11 mouse cellular contexts compared by ENCODE assay signal in genomic region chr5:93026437-93027119, GRCm38 (mm10). TPM values are rescaled to one million over a fixed set of nuclear protein-coding genes. Genes with fewer than 3 reads are reported as not detected.
DNase-seq lines count a peak whose midpoint lies in the region; ATAC-seq and TF ChIP-seq lines count a peak whose summit lies in the region.
"Had no signal": no experiment of that assay in that cellular context is flagged by ENCODE, and none has a peak within 500 bp of the region (broad histone marks: within the 10 kb centered on the region; RNA-seq: fewer than 3 reads in every experiment).

No protein-coding gene starts in this region.

- peak overlapping the region; percentile 41 for H3K4me2 ChIP-seq in heart, embryonic 13.5 days
- H3K4me2 ChIP-seq in midbrain, postnatal 0 days (ENCODE audit: low read depth, low read length, poor library complexity, severe bottlenecking) = no peak overlapping the region
- H3K4me2 ChIP-seq: liver, embryonic 15.5 days had no signal

- TF ChIP-seq CTCF in spleen, adult 2 months (IDR thresholded peaks at IDR 0.05; ENCODE audit: extremely low read depth, insufficient read depth, insufficient read length, insufficient replicate concordance) = no peak
- TF ChIP-seq CTCF in midbrain, postnatal 0 days (IDR thresholded peaks at IDR 0.05) = no peak

- H3K4me3 ChIP-seq in heart, embryonic 13.5 days = no peak overlapping the region
- no peak overlapping the region for H3K4me3 ChIP-seq in spleen, adult 2 months (ENCODE audit: extremely low read depth, insufficient read depth, insufficient read length)
- H3K4me3 ChIP-seq in midbrain, postnatal 0 days (ENCODE audit: low read depth, low read length) = no peak overlapping the region
- H3K4me3 ChIP-seq: liver, embryonic 15.5 days had no signal

- H3K9ac ChIP-seq in heart, embryonic 13.5 days = peak overlapping the region; percentile 52
- no peak overlapping the region for H3K9ac ChIP-seq in midbrain, postnatal 0 days (replicated peaks; ENCODE audit: low read length, poor library complexity, severe bottlenecking)
- H3K9ac ChIP-seq: liver, embryonic 15.5 days had no signal

- DNase-seq in heart, postnatal 36 days = no peak
- DNase-seq in spleen, adult 2 months (ENCODE audit: low read depth in 1 of 2, low spot score in 2 of 2) = no peak
- DNase-seq in spleen, postnatal 14 days (ENCODE audit: low spot score in 2 of 2) = no peak
- peak; percentile 30 for DNase-seq in kidney, postnatal 10 days
- peak; percentile 82 for DNase-seq in yolk sac, embryonic 10.5 days (ENCODE audit: low spot score)
- DNase-seq in midbrain, postnatal 0 days (ENCODE audit: low spot score) = no peak
- no peak for DNase-seq in spleen, postnatal 10 days (ENCODE audit: low spot score in 2 of 2)
- DNase-seq: cerebellum, adult 11 months; thymus, postnatal 36 days had no signal

- peaks cover 43% of the 10 kb centered on the region for H3K4me1 ChIP-seq in heart, embryonic 13.5 days
- H3K4me1 ChIP-seq in spleen, adult 2 months (ENCODE audit: control insufficient read depth, insufficient read depth, insufficient read length) = no peaks in the 10 kb centered on the region
- H3K4me1 ChIP-seq in midbrain, postnatal 0 days (ENCODE audit: insufficient read depth, low read length) = no peaks in the 10 kb centered on the region

- no peak for TF ChIP-seq POLR2A in spleen, adult 2 months (IDR thresholded peaks at IDR 0.05; ENCODE audit: low read depth, low read length)

- ATAC-seq in heart, embryonic 13.5 days (ENCODE audit: extremely low read depth, insufficient number of reproducible peaks, low FRiP score, low TSS enrichment) = no peak
- no peak for ATAC-seq in midbrain, postnatal 0 days (ENCODE audit: low FRiP score)

- peak overlapping the region; percentile 65 for H3K27ac ChIP-seq in heart, embryonic 13.5 days (replicated peaks)
- peak overlapping the region; percentile 53; the same call in 1 of the 2 replicates for H3K27ac ChIP-seq in spleen, adult 2 months (ENCODE audit: insufficient read depth, low read length)
- H3K27ac ChIP-seq in midbrain, postnatal 0 days (ENCODE audit: low read depth, low read length) = no peak overlapping the region
- H3K27ac ChIP-seq: liver, embryonic 15.5 days had no signal

- no peaks in the 10 kb centered on the region for H3K27me3 ChIP-seq in heart, embryonic 13.5 days (replicated peaks)
- H3K27me3 ChIP-seq in spleen, adult 2 months (ENCODE audit: control insufficient read depth, insufficient read depth, low read length) = no peaks in the 10 kb centered on the region
- H3K27me3 ChIP-seq in midbrain, postnatal 0 days (ENCODE audit: insufficient read depth, low read length) = no peaks in the 10 kb centered on the region
- H3K27me3 ChIP-seq: liver, embryonic 15.5 days had no signal

- no peaks in the 10 kb centered on the region for H3K36me3 ChIP-seq in heart, embryonic 13.5 days
- H3K36me3 ChIP-seq in spleen, adult 2 months (ENCODE audit: control insufficient read depth, insufficient read depth, low read length) = no peaks in the 10 kb centered on the region
- H3K36me3 ChIP-seq in midbrain, postnatal 0 days (ENCODE audit: insufficient read depth, low read length) = no peaks in the 10 kb centered on the region
- H3K36me3 ChIP-seq: liver, embryonic 15.5 days had no signal

- H3K9me3 ChIP-seq in heart, embryonic 13.5 days = no peaks in the 10 kb centered on the region
- no peaks in the 10 kb centered on the region for H3K9me3 ChIP-seq in midbrain, postnatal 0 days (ENCODE audit: low read length)
- H3K9me3 ChIP-seq: liver, embryonic 15.5 days had no signal

- intact Hi-C loops in heart, postnatal 36 days (cut with DNase I) = no loop called here

- WGBS in heart, embryonic 13.5 days = 26% methylated on average over 4 of the region's 4 CpGs
- 51% methylated on average over 4 of the region's 4 CpGs for WGBS in spleen, adult 2 months
- WGBS in midbrain, postnatal 0 days = 68% methylated on average over 4 of the region's 4 CpGs

RNA-seq across cellular contexts. Expression of gene Sowahb, which starts 18.2 kb away (rescaled TPM):
- polyA plus RNA-seq in heart, embryonic 13.5 days (2015; fragmentation: Nextera tagmentation; extraction: Ambion mirVana) = 0.08 TPM in 1 of 2 replicates, not detected in the other
- under 1 TPM in 1 of 2 experiments, not detected in 1; 0.08 TPM for total RNA-seq in heart, postnatal 36 days (2021)
- polyA plus RNA-seq in spleen, adult 2 months (2012; rRNA removed) = not detected in 2 replicates
- 0.14 and 0.16 TPM in 2 replicates for total RNA-seq in midbrain, postnatal 0 days (2014; rRNA removed)
- 0.06 TPM in 1 of 2 replicates, not detected in the other for polyA plus RNA-seq in midbrain, postnatal 0 days (2015; fragmentation: Nextera tagmentation; extraction: Ambion mirVana)

Comparison
In these comparisons a context has a peak if more than half of its experiments do, and no peak if none do; other contexts are left out.
1. DNase-seq: peak in kidney, postnatal 10 days (single experiment) and yolk sac, embryonic 10.5 days (single experiment); none in heart, postnatal 36 days (0 of 2), spleen, adult 2 months (0 of 2), spleen, postnatal 14 days (0 of 2), midbrain, postnatal 0 days (single experiment) and spleen, postnatal 10 days (0 of 2).